Mouse (Mus musculus) Patski (cell line): ENCODE data around the gene Frrs1l. TPM values are rescaled to one million over a fixed set of nuclear protein-coding genes. Genes with fewer than 3 reads are reported as not detected.
A peak's percentile ranks its signal among the peaks of the same experiment; 100 is the strongest.

Source experiments
- ATAC-seq: fragments of 100-300 bp; one replicate; pipeline ENCODE4 v1.8.0; 2021
- CTCF ChIA-PET: fragments of 350-600 bp; sonication (Branson Sonifier 250); formaldehyde crosslinking; loops from one replicate; lab custom pipeline; 2022; ENCODE audit warnings: inconsistent platforms; lab: Charles Lee
- POLR2A ChIA-PET: fragments of 350-600 bp; sonication (Branson Sonifier 250); formaldehyde crosslinking; loops from one replicate; lab custom pipeline; 2022; ENCODE audit warnings: antibody characterized with exemption, inconsistent platforms; lab: Charles Lee
- DNase-seq: peaks from one replicate; pipeline ENCODE4 v3.0.0-alpha.2; 2011; ENCODE audit warnings: low read depth, low spot score
- H3K27me3 ChIP-seq: fragments of 371-371 bp; one replicate; pipeline ENCODE4 v1.5.1; 2021
- CTCF ChIP-seq: fragments of 100-300 bp; IDR thresholded peaks from one replicate; pipeline ENCODE4 v1.5.1; 2021
- in situ Hi-C: fragments of 300-500 bp; cut with MboI; formaldehyde crosslinking; loops from 3 replicates; pipeline ENCODE4 v1.11.1; 2018; ENCODE audit warnings: low pct_unique_long_range_greater_than_20kb, mixed read lengths
- polyA plus RNA-seq: library from polyadenylated mRNA; unstranded; gene quantifications from one replicate; pipeline ENCODE4 v1.2.3, GENCODE M21; 2021

The Frrs1l gene
- polyA plus RNA-seq, 1 experiment from 2014 or later: not detected

GRCm38 (mm10) chr4:56965586-56966179, 24.5 kb downstream of the Frrs1l start:
- DNase-seq (no peak), ATAC-seq (no peak)
- CTCF ChIA-PET: interaction anchor here (0.9 kb wide), 1 partner anchor 12 kb away, joined by 3 read pairs; no protein-coding TSS in a partner anchor
- peaks cover 2% of the 10 kb centered on the region for H3K27me3 ChIP-seq
- TF ChIP-seq CTCF: no peak
- in situ Hi-C loops: no loop called here
- POLR2A ChIA-PET: no interaction called here

GRCm38 (mm10) chr4:56963687-56964086, 26.5 kb downstream of the Frrs1l start:
- in situ Hi-C loops: no loop called here
- CTCF ChIA-PET: no interaction called here
- no peak for TF ChIP-seq CTCF

GRCm38 (mm10) chr4:56961320-56961925, 28.8 kb downstream of the Frrs1l start:
- H3K27me3 ChIP-seq: peaks cover 2% of the 10 kb centered on the region
- DNase-seq (no peak), ATAC-seq (no peak)
- ChIA-PET CTCF (no interaction called here), POLR2A (no interaction called here)
- no peak for TF ChIP-seq CTCF
- in situ Hi-C loops: no loop called here

More at GRCm38 (mm10) chr4:56963687-56964086, 26.5 kb downstream of the Frrs1l start:
- ATAC-seq (no peak), DNase-seq (no peak)
- POLR2A ChIA-PET: no interaction called here
- H3K27me3 ChIP-seq: peaks cover 2% of the 10 kb centered on the region

- no peak for DNase-seq
- TF ChIP-seq CTCF: no peak
- ATAC-seq: no peak
- no peaks in the 10 kb centered on the region for H3K27me3 ChIP-seq
- POLR2A ChIA-PET: no interaction called here
- CTCF ChIA-PET: no interaction called here
- in situ Hi-C loops: no loop called here
Observed at GRCm38 (mm10) chr4:56957518-56957917, 32.7 kb downstream of the Frrs1l start.

- no peak for DNase-seq
- CTCF ChIA-PET: no interaction called here
- no peak for ATAC-seq
- in situ Hi-C loops: no loop called here
- POLR2A ChIA-PET: no interaction called here
- no peak for TF ChIP-seq CTCF
- no peaks in the 10 kb centered on the region for H3K27me3 ChIP-seq
Observed at GRCm38 (mm10) chr4:56953235-56953634, 37.0 kb downstream of the Frrs1l start.

GRCm38 (mm10) chr4:56951701-56952100, 38.5 kb downstream of the Frrs1l start:
- no peaks in the 10 kb centered on the region for H3K27me3 ChIP-seq
- CTCF ChIA-PET: no interaction called here
- in situ Hi-C loops: no loop called here

GRCm38 (mm10) chr4:56949494-56949893, 40.7 kb downstream of the Frrs1l start:
- TF ChIP-seq CTCF: no peak
- DNase-seq (no peak), ATAC-seq (no peak)
- in situ Hi-C loops: no loop called here
- ChIA-PET POLR2A (interaction anchor here (0.6 kb wide), 1 partner anchor 45 kb away, joined by 3 read pairs; no protein-coding TSS in a partner anchor), CTCF (interaction anchor here (1.0 kb wide), 1 partner anchor 17 kb away, joined by 3 read pairs; no protein-coding TSS in a partner anchor)
- H3K27me3 ChIP-seq: no peaks in the 10 kb centered on the region

More at GRCm38 (mm10) chr4:56951701-56952100, 38.5 kb downstream of the Frrs1l start:
- no peak for TF ChIP-seq CTCF
- no peak for ATAC-seq
- POLR2A ChIA-PET: no interaction called here
- DNase-seq: no peak

GRCm38 (mm10) chr4:56946641-56947640, 43.2 kb downstream of the Frrs1l start, which contains the start of gene Tmem245:
Tmem245 (minus strand) TSS chr4:56947437.
- ChIA-PET CTCF (no interaction called here), POLR2A (no interaction called here)
- in situ Hi-C loops: no loop called here

GRCm38 (mm10) chr4:56946180-56946579, 44.0 kb downstream of the Frrs1l start:
- in situ Hi-C loops: no loop called here
- DNase-seq: no peak
- ChIA-PET POLR2A (no interaction called here), CTCF (no interaction called here)
- no peaks in the 10 kb centered on the region for H3K27me3 ChIP-seq
- no peak for TF ChIP-seq CTCF
- peak; percentile 55 for ATAC-seq

More at GRCm38 (mm10) chr4:56946641-56947640, 43.2 kb downstream of the Frrs1l start, which contains the start of gene Tmem245:
- ATAC-seq (peak; percentile 84), DNase-seq (peak; percentile 62)
- no peak for TF ChIP-seq CTCF
- H3K27me3 ChIP-seq: no peaks in the 10 kb centered on the region

GRCm38 (mm10) chr4:56944286-56944685, 45.9 kb downstream of the Frrs1l start:
- ChIA-PET POLR2A (interaction anchor here (1.1 kb wide), 1 partner anchor 14 kb away, joined by 4 read pairs; no protein-coding TSS in a partner anchor), CTCF (no interaction called here)
- no peak for ATAC-seq
- TF ChIP-seq CTCF: peak; percentile 13
- no peaks in the 10 kb centered on the region for H3K27me3 ChIP-seq
- DNase-seq: no peak
- in situ Hi-C loops: no loop called here
